Mouse (Mus musculus): Measurements from ENCODE around the gene Slc4a4.

- TF ChIP-seq CTCF (IDR thresholded peaks at IDR 0.05; ENCODE audit: borderline replicate concordance, extremely low read depth, insufficient read depth, insufficient read length) = no peak
- no peak for TF ChIP-seq POLR2A (IDR thresholded peaks at IDR 0.05; ENCODE audit: borderline replicate concordance, extremely low read depth, insufficient read depth, insufficient read length, poor library complexity, severe bottlenecking)
Measured at GRCm38 (mm10) chr5:88983652-88984051, 97.0 kb downstream of the Slc4a4 start.
